Mouse (Mus musculus) G1E (cell line): ENCODE results near the gene Kansl1l. TPM values are rescaled to one million over a fixed set of nuclear protein-coding genes. Genes with fewer than 3 reads are reported as not detected.

Experiments
- ATAC-seq: 2 replicates; pipeline ENCODE4 v1.8.0; 2016; ENCODE audit warnings: mild to moderate bottlenecking; ENCODE audit not compliant: insufficient number of reproducible peaks, poor library complexity, low FRiP score, severe bottlenecking; ENCODE audit errors: extremely low read depth
- DNase-seq: peaks from one replicate; pipeline ENCODE4 v3.0.0; 2012; ENCODE audit warnings: low spot score
- H3K27me3 ChIP-seq: 2 replicates; pipeline ENCODE4 v1.6.1; 2012; ENCODE audit warnings: mild to moderate bottlenecking, low read length, inconsistent platforms; ENCODE audit not compliant: insufficient read depth
- H3K36me3 ChIP-seq: replicated peaks from 2 replicates; pipeline ENCODE3; 2012; ENCODE audit warnings: mild to moderate bottlenecking, inconsistent platforms
- H3K4me1 ChIP-seq: 2 replicates; pipeline ENCODE4 v1.6.1; 2012; ENCODE audit warnings: low read depth, low read length, inconsistent platforms, mixed read lengths; ENCODE audit not compliant: insufficient read depth
- H3K4me3 ChIP-seq: 2 replicates; pipeline ENCODE4 v1.5.1; 2012; ENCODE audit warnings: low read depth, mild to moderate bottlenecking, inconsistent platforms, low read length, moderate library complexity, mixed read lengths
- H3K9me3 ChIP-seq: replicated peaks from 2 replicates; pipeline ENCODE4 v1.6.1; 2012; ENCODE audit warnings: inconsistent platforms
- CTCF ChIP-seq: IDR thresholded peaks from 2 replicates; pipeline ENCODE4 v1.5.1; 2012; ENCODE audit warnings: low read depth, low read length, inconsistent platforms, mixed read lengths
- GATA1 ChIP-seq: IDR thresholded peaks from 2 replicates; pipeline ENCODE4 v1.6.1; 2012; ENCODE audit warnings: borderline replicate concordance, low read length, inconsistent platforms, mixed read lengths
- GATA2 ChIP-seq: IDR thresholded peaks from 2 replicates; pipeline ENCODE4 v1.6.1; 2012; ENCODE audit warnings: low read depth, low read length, inconsistent platforms, borderline replicate concordance
- POLR2AphosphoS5 ChIP-seq: IDR thresholded peaks from 2 replicates; pipeline ENCODE4 v1.6.1; 2012; ENCODE audit warnings: low read depth, low read length, inconsistent platforms; ENCODE audit not compliant: insufficient replicate concordance
- TAL1 ChIP-seq: conservative IDR thresholded peaks from 2 replicates; pipeline ENCODE4 v1.6.1; 2012; ENCODE audit warnings: low read depth, low read length, inconsistent platforms, mixed read lengths
- polyA plus RNA-seq: library from polyadenylated mRNA; stranded (reverse); fragments of >175 nt; gene quantifications from 2 replicates; pipeline ENCODE4 v1.2.3, GENCODE M21; 2012
- total RNA-seq, 2 experiments: library from RNA; stranded (forward) in 1 of 2; stranded (reverse) in 1 of 2; fragments of 200-1000 nt in 1 of 2; fragments of >200 nt in 1 of 2; fragmentation: Nextera tagmentation in 1 of 2; gene quantifications; 2 replicates each; pipeline ENCODE4 v1.2.3; 2014 to 2017

Gene Kansl1l
- total and polyA plus RNA-seq, 3 experiments: 0.94 to 28.8 (median 18.7) TPM

GRCm38 (mm10) chr1:66781027-66781426 is 36.3 kb downstream of the Kansl1l start:
- H3K4me3 ChIP-seq: no peak overlapping the region
- no peaks in the 10 kb centered on the region for H3K27me3 ChIP-seq
- ATAC-seq: no peak

DNA sequence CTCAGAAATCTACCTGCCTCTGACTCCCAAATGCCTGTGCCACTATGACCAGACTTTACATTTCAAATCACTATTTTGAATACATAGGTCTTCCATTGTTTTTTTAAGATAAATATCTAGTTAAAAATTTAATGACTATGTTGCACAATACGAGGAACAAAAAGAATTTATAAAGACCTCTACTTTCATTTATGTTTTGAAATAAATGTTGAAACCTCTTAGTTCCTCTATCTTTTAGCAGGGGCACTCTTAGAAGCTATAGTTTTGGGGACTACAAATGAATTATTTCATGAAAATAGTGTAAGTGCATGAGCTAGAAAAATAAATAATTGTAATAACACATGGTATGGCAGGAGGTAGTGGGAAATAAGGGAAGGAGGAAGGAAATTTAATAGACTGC is 38.6 kb downstream of the Kansl1l start:
- TF ChIP-seq GATA1: no peak
- peaks cover 4% of the 10 kb centered on the region for H3K4me1 ChIP-seq
- ATAC-seq (no peak), DNase-seq (no peak)
- H3K36me3 ChIP-seq: peaks cover 6% of the 10 kb centered on the region
- no peak overlapping the region for H3K4me3 ChIP-seq
- no peaks in the 10 kb centered on the region for H3K27me3 ChIP-seq
- no peaks in the 10 kb centered on the region for H3K9me3 ChIP-seq

More at GRCm38 (mm10) chr1:66781027-66781426, 36.3 kb downstream of the Kansl1l start:
- DNase-seq: no peak
- Histone ChIP-seq H3K36me3 (peaks cover 5% of the 10 kb centered on the region), H3K4me1 (peaks cover 4% of the 10 kb centered on the region), H3K9me3 (no peaks in the 10 kb centered on the region)
- no peak for TF ChIP-seq GATA1
- TF ChIP-seq CTCF: no peak
- no peak for TF ChIP-seq TAL1
- no peak for TF ChIP-seq POLR2AphosphoS5
- TF ChIP-seq GATA2: no peak

- TF ChIP-seq GATA2: no peak
- TF ChIP-seq TAL1: no peak
- no peak for TF ChIP-seq POLR2AphosphoS5
- TF ChIP-seq CTCF: no peak
- TF ChIP-seq GATA1: no peak
- no peaks in the 10 kb centered on the region for H3K27me3 ChIP-seq
- no peak for DNase-seq
- H3K4me1 ChIP-seq: peaks cover 4% of the 10 kb centered on the region
- no peaks in the 10 kb centered on the region for H3K9me3 ChIP-seq
- H3K4me3 ChIP-seq: no peak overlapping the region
- peaks cover 10% of the 10 kb centered on the region for H3K36me3 ChIP-seq
- no peak for ATAC-seq
Measured at GRCm38 (mm10) chr1:66777878-66778277, 39.5 kb downstream of the Kansl1l start.

- no peaks in the 10 kb centered on the region for H3K9me3 ChIP-seq
- no peaks in the 10 kb centered on the region for H3K27me3 ChIP-seq
- no peaks in the 10 kb centered on the region for H3K4me1 ChIP-seq
- ATAC-seq: no peak
- no peak overlapping the region for H3K4me3 ChIP-seq
- no peak for TF ChIP-seq TAL1
- no peak for TF ChIP-seq CTCF
- no peak for TF ChIP-seq POLR2AphosphoS5
- TF ChIP-seq GATA1: no peak
- no peak for TF ChIP-seq GATA2
- H3K36me3 ChIP-seq: peaks cover 34% of the 10 kb centered on the region
- no peak for DNase-seq
Measured at GRCm38 (mm10) chr1:66768764-66769163, 48.6 kb downstream of the Kansl1l start.

- Histone ChIP-seq H3K4me3 (no peak overlapping the region), H3K36me3 (peaks cover 44% of the 10 kb centered on the region), H3K27me3 (no peaks in the 10 kb centered on the region), H3K9me3 (no peaks in the 10 kb centered on the region), H3K4me1 (no peaks in the 10 kb centered on the region)
- TF ChIP-seq GATA1: no peak
- no peak for TF ChIP-seq CTCF
- no peak for TF ChIP-seq GATA2
- TF ChIP-seq POLR2AphosphoS5: no peak
- no peak for TF ChIP-seq TAL1
- DNase-seq: no peak
- ATAC-seq: no peak; the same call in 1 of the 2 replicates
Measured at GRCm38 (mm10) chr1:66730581-66730980, 86.8 kb downstream of the Kansl1l start.

- TF ChIP-seq GATA1 (no peak), CTCF (no peak), POLR2AphosphoS5 (no peak), TAL1 (no peak), GATA2 (no peak)
- Histone ChIP-seq H3K27me3 (no peaks in the 10 kb centered on the region), H3K4me1 (no peaks in the 10 kb centered on the region; the same call in 1 of the 2 replicates), H3K36me3 (peaks cover 74% of the 10 kb centered on the region), H3K9me3 (no peaks in the 10 kb centered on the region), H3K4me3 (no peak overlapping the region)
- DNase-seq (no peak), ATAC-seq (no peak)
Measured at GRCm38 (mm10) chr1:66712859-66713258, 104.5 kb downstream of the Kansl1l start.
